Mouse (Mus musculus): ENCODE measurements around the gene Dnase1l3. TPM values are rescaled to one million over a fixed set of nuclear protein-coding genes. Genes with fewer than 3 reads are reported as not detected.

The Dnase1l3 gene
- 0.10 TPM in 1 of 2 replicates, not detected in the other for polyA plus RNA-seq (2012; rRNA removed)

DNA sequence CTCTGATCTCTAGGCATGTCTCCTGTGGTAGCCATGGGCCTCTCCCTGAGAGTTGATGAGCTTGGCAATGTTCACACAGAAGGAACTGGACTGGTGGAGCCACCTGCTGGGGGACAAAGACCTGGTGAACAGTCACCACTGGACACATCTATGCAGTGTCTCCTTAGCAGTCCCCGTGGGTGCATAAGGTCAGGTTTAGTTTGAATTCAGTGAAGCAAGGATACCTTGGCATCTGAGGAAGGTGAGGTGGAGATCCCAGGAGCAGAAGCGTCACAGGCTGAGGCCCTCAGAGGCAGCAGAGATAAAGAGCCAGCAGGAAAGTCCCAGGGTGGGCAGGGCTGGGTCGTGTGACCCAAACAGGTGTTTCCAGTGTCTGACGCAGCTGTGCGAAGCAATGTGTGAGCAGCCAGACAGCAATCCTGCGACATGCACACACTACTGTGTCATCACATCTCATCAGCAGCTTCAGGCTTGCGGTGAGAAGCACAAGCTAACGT, at the start of gene Dnase1l3:
Dnase1l3 (minus strand) TSS at position 303 of the 497 bp plus-strand sequence.

DNA sequence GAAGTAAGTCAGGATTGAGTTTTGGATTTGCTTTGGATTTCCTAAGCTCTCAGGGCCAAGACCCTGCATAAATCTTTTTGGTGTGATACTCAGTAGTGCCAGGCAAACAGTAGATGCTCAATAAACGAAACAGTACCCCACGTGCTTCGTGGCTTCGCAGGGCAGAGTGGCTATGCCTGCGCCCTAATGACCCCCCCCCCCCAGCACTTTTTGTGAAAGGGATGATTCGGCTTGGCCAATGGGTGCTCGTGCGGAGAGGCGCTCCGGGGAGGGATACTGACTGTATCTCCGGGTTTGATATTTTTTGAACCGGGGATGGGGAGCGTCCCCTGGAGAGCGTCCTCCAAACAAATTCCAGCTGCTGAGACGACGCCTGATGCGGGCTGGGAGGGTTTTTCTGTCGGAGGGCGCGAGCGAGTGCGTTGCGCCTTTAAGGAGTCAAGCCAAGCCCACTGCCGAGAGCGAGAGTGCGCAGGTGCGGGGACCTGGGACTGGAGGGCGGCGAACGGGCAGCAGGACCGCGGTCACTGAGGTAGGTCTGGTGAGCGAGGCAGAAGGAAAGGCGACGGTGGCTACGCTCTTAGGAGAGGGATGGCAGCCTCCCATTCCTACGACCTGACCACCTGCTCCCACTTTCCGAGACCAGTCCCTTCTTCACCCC, 8.2 kb upstream of the Dnase1l3 start, which contains the start of gene Abhd6:
Abhd6 (plus strand) TSS at position 471 of the 661 bp plus-strand sequence.

DNA sequence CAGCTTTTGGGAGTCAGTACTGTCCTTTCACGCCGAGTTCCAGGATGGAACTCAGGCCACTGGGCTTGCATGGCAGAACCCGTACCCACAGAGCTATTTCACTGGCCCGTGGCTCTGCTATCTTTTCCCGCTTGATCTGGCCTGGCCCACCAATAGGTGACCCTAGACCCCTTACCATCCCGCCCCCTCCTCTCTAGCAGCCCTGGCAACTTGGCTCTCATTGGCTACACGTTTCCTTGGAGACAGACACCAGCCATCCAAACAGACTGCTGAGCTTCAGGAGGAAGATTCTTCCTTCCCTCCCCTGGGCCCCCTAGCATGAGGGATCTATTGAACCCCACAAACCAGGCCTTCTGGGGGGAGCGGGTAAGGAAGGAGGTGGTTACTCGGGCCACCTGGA, 37.3 kb downstream of the Dnase1l3 start, which contains the start of gene Gm45521:
Gm45521 (plus strand) TSS at position 240 of the 400 bp plus-strand sequence.

Other genes starting within 250 kb of the Dnase1l3 start
- not detected in 2 replicates for gene Gm26661, start 203.0 kb downstream of the Dnase1l3 start, polyA plus RNA-seq (2012; rRNA removed)
- 18.5 and 26.0 TPM in 2 replicates for gene Flnb, start 176.6 kb downstream of the Dnase1l3 start, polyA plus RNA-seq (2012; rRNA removed)
- gene Gm45521, start 37.3 kb downstream of the Dnase1l3 start, polyA plus RNA-seq (2012; rRNA removed), result 0.24 and 0.29 TPM in 2 replicates
- 9.0 and 11.6 TPM in 2 replicates for gene Abhd6, start 8.3 kb upstream of the Dnase1l3 start, polyA plus RNA-seq (2012; rRNA removed)
- gene Rpp14, start 85.8 kb upstream of the Dnase1l3 start, polyA plus RNA-seq (2012; rRNA removed), result 16.9 and 25.6 TPM in 2 replicates
- gene Pxk, start 103.6 kb upstream of the Dnase1l3 start, polyA plus RNA-seq (2012; rRNA removed), result 16.9 and 25.7 TPM in 2 replicates
- gene Pdhb, start 178.5 kb upstream of the Dnase1l3 start, polyA plus RNA-seq (2012; rRNA removed), result 161 and 183 TPM in 2 replicates
- gene Kctd6, start 219.6 kb upstream of the Dnase1l3 start, polyA plus RNA-seq (2012; rRNA removed), result 6.9 and 12.2 TPM in 2 replicates